Comparison of ENCODE assay signal across 8 mouse cellular contexts in genomic region chr6:91441145-91441662, GRCm38 (mm10). TPM values are rescaled to one million over a fixed set of nuclear protein-coding genes. Genes with fewer than 3 reads are reported as not detected.
DNase-seq lines count a peak whose midpoint lies in the region; ATAC-seq lines count a peak whose summit lies in the region.
"Had no signal": no experiment of that assay in that cellular context is flagged by ENCODE, and none has a peak within 500 bp of the region (broad histone marks: within the 10 kb centered on the region; RNA-seq: fewer than 3 reads in every experiment).

No protein-coding gene starts in this region.

- H3K9ac ChIP-seq in hindbrain, embryonic 11.5 days (ENCODE audit: low read depth, low read length), result peak overlapping the region; percentile 74

- H3K4me1 ChIP-seq in hindbrain, embryonic 11.5 days (replicated peaks; ENCODE audit: control insufficient read depth, insufficient read depth, low read length), result no peaks in the 10 kb centered on the region

- WGBS in hindbrain, embryonic 11.5 days, result 4% methylated on average over 19 of the region's 19 CpGs

- peaks cover 2% of the 10 kb centered on the region; the same call in 1 of the 2 replicates for H3K27me3 ChIP-seq in hindbrain, embryonic 11.5 days (ENCODE audit: control insufficient read depth, insufficient read depth, low read length)

- peak overlapping the region; percentile 65 for H3K4me2 ChIP-seq in hindbrain, embryonic 11.5 days (replicated peaks; ENCODE audit: low read depth, low read length)

- ATAC-seq in hindbrain, embryonic 11.5 days (ENCODE audit: low FRiP score), result peak; percentile 70
- peak; percentile 55 for ATAC-seq in megakaryocyte progenitor cell, adult 5-6 weeks (replicated peaks; ENCODE audit: poor library complexity)

- no peaks in the 10 kb centered on the region for H3K9me3 ChIP-seq in hindbrain, embryonic 11.5 days (ENCODE audit: control insufficient read depth, low read length)

- H3K36me3 ChIP-seq in hindbrain, embryonic 11.5 days (ENCODE audit: control insufficient read depth, insufficient read depth, low read length), result no peaks in the 10 kb centered on the region

- no peak overlapping the region for H3K27ac ChIP-seq in hindbrain, embryonic 11.5 days (ENCODE audit: low read depth, low read length)

- DNase-seq in spleen, adult 12 weeks (ENCODE audit: low spot score), result peak; percentile 11
- no peak for DNase-seq in spleen, adult 18-20 months
- peak; percentile 1 for DNase-seq in embryo, embryonic 10.5 days (ENCODE audit: low spot score)
- DNase-seq in hindbrain, embryonic 11.5 days (ENCODE audit: low spot score), result no peak
- DNase-seq in adipocyte (ENCODE audit: low spot score), result no peak
- no peak for DNase-seq in layer of hippocampus, postnatal 14 days (ENCODE audit: low spot score in 2 of 2)

- H3K4me3 ChIP-seq in hindbrain, embryonic 11.5 days (ENCODE audit: low read depth, low read length), result peak overlapping the region; percentile 60

RNA-seq across cellular contexts. Expression of gene Wnt7a, which starts 30.0 kb away (rescaled TPM):
- polyA plus RNA-seq in hindbrain, embryonic 11.5 days (2014; fragmentation: Nextera tagmentation; extraction: Ambion mirVana), result 7.6 and 10.3 TPM in 2 replicates
- not detected in 2 replicates for total RNA-seq in megakaryocyte progenitor cell, adult 5-6 weeks (2015)
- total RNA-seq in megakaryocyte progenitor cell, adult 5-6 weeks (2017), result not detected in 2 replicates
- total RNA-seq in layer of hippocampus, postnatal 14 days (2021), result 10 to 100 TPM; 18.5 to 31.0 TPM
- polyA plus RNA-seq: gonadal fat pad, adult 2 months had no signal

RNA-seq across cellular contexts. Expression of gene Chchd4, which starts 32.1 kb away (rescaled TPM):
- polyA plus RNA-seq in hindbrain, embryonic 11.5 days (2014; fragmentation: Nextera tagmentation; extraction: Ambion mirVana), result 24.6 and 28.3 TPM in 2 replicates
- 25.5 and 28.2 TPM in 2 replicates for total RNA-seq in megakaryocyte progenitor cell, adult 5-6 weeks (2015)
- 24.3 TPM in 2 replicates for total RNA-seq in megakaryocyte progenitor cell, adult 5-6 weeks (2017)
- total RNA-seq in layer of hippocampus, postnatal 14 days (2021), result 10 to 100 TPM; 17.5 to 17.6 TPM

RNA-seq across cellular contexts. Expression of gene Tmem43, which starts 32.3 kb away (rescaled TPM):
- polyA plus RNA-seq in hindbrain, embryonic 11.5 days (2014; fragmentation: Nextera tagmentation; extraction: Ambion mirVana), result 53.1 and 56.1 TPM in 2 replicates
- total RNA-seq in megakaryocyte progenitor cell, adult 5-6 weeks (2015), result 53.7 and 59.0 TPM in 2 replicates
- 58.1 and 70.3 TPM in 2 replicates for total RNA-seq in megakaryocyte progenitor cell, adult 5-6 weeks (2017)
- total RNA-seq in layer of hippocampus, postnatal 14 days (2021), result 10 to 100 TPM; 25.3 to 27.3 TPM

Comparison
In these comparisons a context has a peak if more than half of its experiments do, and no peak if none do; other contexts are left out.
1. DNase-seq: peak in spleen, adult 12 weeks (single experiment) and embryo, embryonic 10.5 days (single experiment); none in spleen, adult 18-20 months (0 of 2), hindbrain, embryonic 11.5 days (single experiment), adipocyte (single experiment) and layer of hippocampus, postnatal 14 days (0 of 2).
2. RNA of gene Wnt7a, which starts 30.0 kb away (total RNA-seq): 18.5 to 31.0 TPM in layer of hippocampus, postnatal 14 days; not detected in megakaryocyte progenitor cell, adult 5-6 weeks; every median in the first group is over 10 times any median in the second.